Mouse (Mus musculus) hematopoietic multipotent progenitor cell, adult 10-12 weeks (in vitro differentiated cells): ENCODE measurements around the gene Kcnh8. TPM values are rescaled to one million over a fixed set of nuclear protein-coding genes. Genes with fewer than 3 reads are reported as not detected.

Experiments
- polyA plus RNA-seq: library from polyadenylated mRNA; stranded (reverse); fragments of >175 nt; gene quantifications from 2 replicates; pipeline ENCODE4 v1.2.3, GENCODE M21; 2012; ENCODE audit warnings: low replicate concordance

Kcnh8 gene
- polyA plus RNA-seq, result not detected in 2 replicates

DNA sequence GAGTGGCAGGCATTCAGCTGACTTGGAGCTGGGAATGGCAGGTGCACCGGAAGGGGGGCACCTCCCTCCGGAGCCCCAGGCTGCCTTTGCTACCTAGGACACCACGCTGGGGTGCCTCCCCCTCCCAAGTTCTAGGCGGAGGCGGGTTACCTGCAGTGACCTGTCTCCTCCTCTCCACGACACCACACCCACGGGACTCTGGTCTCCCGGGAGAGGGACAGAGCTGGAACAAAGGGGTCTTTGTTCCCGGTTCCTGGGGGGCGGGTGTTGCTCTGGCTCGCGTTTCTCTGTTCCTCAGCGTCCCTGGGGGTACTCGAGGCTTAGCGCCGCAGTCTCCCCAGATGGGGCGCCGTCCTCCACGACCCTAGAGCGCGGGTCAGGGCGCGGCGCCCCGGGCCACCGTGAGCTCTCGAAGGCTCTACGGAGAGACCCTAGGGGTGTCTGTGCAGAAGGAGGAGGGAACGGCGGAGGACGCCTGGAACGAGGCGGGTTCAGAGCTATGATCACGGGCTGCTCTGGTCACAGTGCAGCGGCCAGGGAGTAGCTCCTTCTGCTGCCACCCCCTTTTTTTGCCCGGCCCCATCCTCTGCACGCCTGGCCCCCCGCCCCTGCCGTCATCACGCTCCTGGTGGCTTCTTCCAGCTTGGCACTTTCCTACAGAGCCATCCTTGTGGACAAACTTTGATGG lies at the start of gene Kcnh8:
Gene Kcnh8, plus strand, starts transcription at position 617 of the 688 bp plus-strand sequence.

